Mouse (Mus musculus) activated CD4-positive, CD25-positive, alpha-beta regulatory T cell, adult 4 months (primary cell): ENCODE measurements around the gene Fut1. TPM values are rescaled to one million over a fixed set of nuclear protein-coding genes. Genes with fewer than 3 reads are reported as not detected.
A peak's percentile ranks its signal among the peaks of the same experiment; 100 is the strongest.
"Not testable (repeated sequence)": the region's sequence is repeated elsewhere in the genome, so short reads cannot be mapped to it uniquely, and the experiment has no call there.

Experiments
- ATAC-seq: one replicate; pipeline ENCODE4 v1.8.0; 2017
- polyA plus RNA-seq, 2 experiments: library from polyadenylated mRNA; unstranded; fragments of 100-300 nt; shearing (Covaris generic); gene quantifications; one replicate each; pipeline ENCODE4 v1.2.1; 2017

Gene Fut1
- polyA plus RNA-seq, 2 experiments from 2014 or later = not detected

GRCm38 (mm10) chr7:45640191-45640957 is 23.3 kb downstream of the Fut1 start:
- no peak for ATAC-seq

GRCm38 (mm10) chr7:45641391-45642040 is 24.4 kb downstream of the Fut1 start:
- ATAC-seq = no peak

- ATAC-seq = no peak
Observed at GRCm38 (mm10) chr7:45642083-45642482, 25.0 kb downstream of the Fut1 start.

GRCm38 (mm10) chr7:45642503-45643255 is 25.6 kb downstream of the Fut1 start:
- ATAC-seq = no peak

GRCm38 (mm10) chr7:45643441-45644178 is 26.5 kb downstream of the Fut1 start:
- peak; percentile 94 for ATAC-seq

GRCm38 (mm10) chr7:45644183-45644582 is 27.1 kb downstream of the Fut1 start:
- ATAC-seq = no peak

- no peak for ATAC-seq
Observed at GRCm38 (mm10) chr7:45644872-45645590, 27.9 kb downstream of the Fut1 start.

- no peak for ATAC-seq
Observed at GRCm38 (mm10) chr7:45645591-45645971, 28.5 kb downstream of the Fut1 start.

GRCm38 (mm10) chr7:45646671-45647070 is 29.6 kb downstream of the Fut1 start:
- no peak for ATAC-seq

GRCm38 (mm10) chr7:45649351-45649750 is 32.3 kb downstream of the Fut1 start:
- no peak for ATAC-seq

- ATAC-seq = not testable (repeated sequence)
Observed at GRCm38 (mm10) chr7:45650484-45650883, 33.4 kb downstream of the Fut1 start.

GRCm38 (mm10) chr7:45654424-45655047 is 37.4 kb downstream of the Fut1 start:
- no peak for ATAC-seq

- ATAC-seq = no peak
Observed at GRCm38 (mm10) chr7:45660746-45661478, 43.8 kb downstream of the Fut1 start.

GRCm38 (mm10) chr7:45661702-45662101 is 44.6 kb downstream of the Fut1 start:
- ATAC-seq = not testable (repeated sequence)

- ATAC-seq = no peak
Observed at GRCm38 (mm10) chr7:45665303-45666138, 48.4 kb downstream of the Fut1 start.

- ATAC-seq = no peak
Observed at GRCm38 (mm10) chr7:45666161-45666560, 49.1 kb downstream of the Fut1 start, which contains the start of gene Fut2. Fut2 (minus strand) TSS chr7:45666394.

GRCm38 (mm10) chr7:45667761-45668160 is 50.7 kb downstream of the Fut1 start:
- ATAC-seq = no peak

GRCm38 (mm10) chr7:45668921-45669320 is 51.8 kb downstream of the Fut1 start:
- ATAC-seq = no peak
